Mouse (Mus musculus) urinary bladder, postnatal 25 days (tissue): ENCODE data around the gene Akt1.

Source experiments
- DNase-seq: peaks from one replicate; pipeline ENCODE4 v3.0.0; 2022; ENCODE audit warnings: low spot score

Gene Akt1

DNA sequence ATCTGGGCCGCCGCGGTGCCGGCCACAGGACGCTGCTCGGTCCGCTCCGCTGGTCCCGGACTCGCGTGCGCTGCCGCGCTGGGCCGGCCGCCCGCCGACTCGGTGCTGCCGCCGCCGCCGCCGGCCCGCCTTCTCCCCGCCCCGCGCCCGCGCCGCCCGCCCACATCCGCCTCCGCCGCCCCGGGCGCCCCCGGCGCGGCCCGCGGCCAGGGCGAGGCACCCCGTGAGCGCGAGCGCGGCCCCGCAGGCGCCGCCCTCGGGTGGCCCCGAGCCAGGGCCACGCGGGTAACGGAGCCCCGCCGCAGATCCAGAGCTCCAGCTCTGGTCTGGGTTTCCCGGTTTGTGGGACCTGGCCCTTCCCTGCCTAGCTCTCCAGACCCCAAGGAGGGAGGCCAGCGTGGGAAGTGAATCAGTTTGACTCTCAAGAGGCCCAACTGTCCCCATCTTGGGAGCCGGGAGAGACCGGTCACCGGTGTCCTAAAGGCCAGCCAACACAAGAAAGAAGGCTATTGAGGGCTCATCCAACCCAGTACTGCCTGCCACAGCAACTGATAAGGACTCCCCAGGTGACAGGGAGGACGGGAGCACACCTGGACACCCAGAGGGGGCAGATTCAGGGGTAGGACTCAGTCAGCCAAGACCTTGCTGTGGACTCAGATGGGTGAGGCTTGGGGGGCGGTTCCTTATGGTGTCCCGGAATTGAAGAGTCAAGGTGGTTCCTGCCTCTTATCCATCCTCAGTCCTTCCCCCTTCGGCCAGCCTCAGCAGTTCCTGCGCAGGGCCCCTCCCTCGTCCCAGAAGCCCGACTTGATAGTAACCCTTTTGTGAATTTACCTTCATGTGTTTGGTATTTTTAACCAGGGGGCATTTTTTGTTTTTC is at the start of gene Akt1:
TSS of gene Akt1 (minus strand) at position 753 of the 880 bp plus-strand sequence.
- DNase-seq = peak; percentile 64

DNA sequence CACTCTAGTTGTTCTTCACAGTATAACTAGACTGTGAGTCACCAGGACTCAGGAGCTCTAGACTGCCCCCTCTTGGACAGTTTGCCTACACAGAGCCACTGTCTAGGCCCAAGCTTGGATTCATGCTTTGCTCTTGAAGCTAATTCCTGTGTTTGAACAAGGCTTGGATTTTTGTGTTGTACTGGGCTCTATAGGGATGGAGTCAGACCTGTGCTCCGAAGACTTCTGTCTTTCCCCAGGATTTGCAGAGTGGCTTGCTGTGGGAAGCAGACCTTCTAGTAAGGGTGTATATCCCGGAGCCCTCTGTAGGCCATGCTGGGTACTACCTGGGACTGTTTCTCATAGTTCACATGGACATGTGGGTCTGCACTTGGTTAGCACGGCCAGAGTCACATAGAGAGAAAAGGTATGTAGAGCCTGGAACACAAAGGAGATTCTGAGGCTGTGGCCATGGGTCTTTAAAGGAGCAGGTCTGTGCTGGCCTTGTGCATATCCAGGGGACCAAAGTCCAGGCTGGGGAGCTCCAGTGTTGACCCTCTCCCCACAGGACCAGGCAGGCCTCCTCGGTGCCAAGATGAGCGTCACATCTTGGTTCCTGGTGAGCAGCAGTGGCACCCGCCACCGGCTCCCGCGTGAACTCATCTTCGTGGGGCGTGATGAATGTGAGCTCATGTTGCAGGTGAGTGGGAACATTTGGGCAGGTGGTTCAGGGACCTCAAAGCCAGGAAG is 49.6 kb upstream of the Akt1 start:
- peak; percentile 62 for DNase-seq

DNA sequence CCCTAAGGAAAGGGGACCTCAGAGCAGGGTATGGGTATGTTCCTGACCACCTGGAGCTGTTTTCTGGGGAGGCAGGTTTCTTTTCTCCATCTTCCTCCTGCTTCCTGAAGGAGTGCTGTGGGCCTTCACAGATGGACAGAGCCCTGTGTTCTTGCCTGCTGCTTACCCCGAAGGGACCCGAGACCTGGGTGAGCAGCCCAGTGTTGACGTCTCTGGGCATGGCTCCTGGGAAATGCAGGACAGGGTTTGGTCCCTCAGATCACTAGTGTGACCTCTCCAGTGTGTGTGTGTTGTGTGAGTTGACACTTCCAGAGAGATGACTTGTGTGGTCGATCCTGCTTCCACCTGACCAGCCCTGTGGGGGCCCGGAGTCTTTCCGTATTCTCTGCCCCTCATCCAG is 48.8 kb upstream of the Akt1 start:
- no peak for DNase-seq

DNA sequence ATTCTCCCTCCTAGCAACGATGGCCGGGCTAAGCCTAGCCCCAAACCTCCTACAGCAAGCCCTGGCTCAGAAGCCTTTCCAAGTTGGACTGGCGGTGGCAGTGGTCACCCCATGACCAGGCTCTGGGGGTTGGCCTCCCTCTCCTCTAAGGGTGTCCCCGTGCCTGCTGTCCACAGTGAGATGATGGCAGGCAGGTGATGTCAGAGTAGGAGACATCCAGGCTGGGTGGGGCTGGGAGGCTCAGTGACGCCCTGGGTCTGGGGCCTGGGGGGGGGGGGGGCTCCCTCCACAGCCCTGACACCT is 48.3 kb upstream of the Akt1 start:
- no peak for DNase-seq

DNA sequence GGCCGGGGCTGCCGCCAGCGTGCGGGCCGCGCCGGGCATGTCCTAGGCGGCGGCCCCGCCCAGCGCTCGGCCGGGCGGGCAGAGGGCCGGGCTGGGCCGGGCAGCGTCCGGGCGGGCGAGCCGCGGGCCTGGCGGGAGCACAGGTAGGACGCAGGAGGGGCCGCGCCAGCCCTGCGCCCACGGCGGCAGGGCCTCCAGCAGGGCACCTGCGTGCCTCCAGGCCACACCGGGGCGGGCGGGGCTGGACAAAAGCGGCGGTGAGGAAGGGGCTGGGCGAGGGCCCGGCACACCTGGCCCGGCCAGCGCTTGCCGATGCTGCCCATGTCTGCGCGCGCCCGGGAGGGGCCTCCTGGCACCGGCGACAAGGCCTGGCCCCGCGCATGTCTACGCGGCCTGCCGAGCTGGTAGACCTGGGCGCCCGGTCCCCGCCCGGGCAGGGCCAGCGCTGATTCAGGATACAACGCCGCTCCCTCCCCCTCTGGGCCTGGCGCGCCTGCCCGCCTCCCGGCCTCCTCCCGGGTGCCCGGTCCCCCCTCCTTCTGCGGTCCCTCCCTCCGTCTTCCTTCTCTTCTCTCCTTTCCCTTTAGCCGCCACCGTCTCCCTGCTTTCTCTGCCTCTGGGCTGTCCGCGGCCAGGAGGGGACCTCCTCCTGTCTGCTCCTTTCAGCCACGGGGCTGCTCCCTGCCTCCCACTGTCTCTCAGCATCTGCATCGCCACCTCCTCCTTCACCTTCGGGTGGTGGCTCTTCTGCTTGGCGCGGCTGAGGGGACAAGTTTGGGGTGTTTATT is 47.8 kb upstream of the Akt1 start:
- DNase-seq = peak; percentile 62

DNA sequence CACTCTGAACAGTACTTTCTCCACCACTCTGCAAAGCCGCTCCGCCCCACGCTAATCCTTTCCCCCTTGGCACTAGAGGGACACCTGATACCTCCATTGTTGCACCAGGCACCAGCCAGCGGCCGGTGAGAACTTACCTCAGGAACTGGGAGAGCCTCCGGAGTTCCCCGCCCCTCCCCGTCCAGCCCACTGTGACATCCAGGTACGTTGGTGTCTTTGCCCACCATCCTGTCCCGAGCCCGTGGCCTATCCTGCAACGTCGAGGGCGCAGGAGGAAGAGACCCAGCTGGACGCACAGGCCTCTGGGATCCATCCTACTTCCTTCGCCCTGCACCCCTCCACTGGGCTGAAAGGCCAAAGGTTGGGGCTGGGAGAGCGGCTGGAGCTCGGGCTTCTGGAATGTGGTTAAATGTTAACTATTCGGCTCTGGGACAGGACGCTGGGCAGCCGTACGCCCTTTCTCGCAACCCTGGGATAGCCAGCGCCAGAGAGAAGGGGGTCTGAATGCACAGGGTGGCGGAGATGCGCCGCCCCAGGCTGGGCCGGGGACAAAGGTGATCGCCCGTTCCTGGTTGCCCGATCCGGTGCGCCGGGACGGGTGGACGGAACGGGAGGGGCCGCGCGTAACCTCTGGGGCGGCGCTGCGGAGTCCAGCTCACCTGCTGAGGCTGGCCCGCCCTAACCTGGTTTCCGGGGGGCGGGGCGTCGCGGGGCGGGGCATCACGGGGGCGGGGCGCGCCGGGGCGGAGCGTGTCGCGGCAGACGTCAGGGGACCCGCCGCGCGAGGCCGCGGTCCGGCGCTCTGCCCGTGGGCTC is 46.9 kb upstream of the Akt1 start:
- DNase-seq = peak; percentile 65

DNA sequence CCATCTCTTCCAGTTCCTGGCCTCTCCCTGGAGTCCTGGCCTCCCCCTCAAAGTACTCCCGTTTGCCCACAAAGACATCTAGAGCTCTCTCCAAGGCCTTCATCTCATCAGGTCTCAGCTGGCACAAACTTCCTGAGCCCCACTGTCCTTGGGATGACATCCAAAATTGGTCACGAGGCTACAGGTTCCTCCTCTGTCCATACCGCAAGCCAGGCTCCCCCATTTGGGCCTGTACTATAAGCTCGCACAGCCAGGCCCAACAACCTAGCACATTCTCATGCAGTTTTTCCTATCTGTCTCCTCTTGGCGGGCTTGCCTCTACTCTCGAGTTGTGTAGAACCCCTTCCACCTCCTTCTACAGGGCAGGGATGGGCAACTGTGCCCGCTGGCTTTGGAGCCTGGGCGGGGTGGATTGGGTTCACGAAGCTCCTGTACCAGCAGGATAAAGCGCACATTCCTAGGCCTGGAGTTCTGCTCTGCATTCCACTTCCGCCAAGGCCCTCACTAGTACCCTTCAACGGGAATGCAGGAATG is 46.3 kb upstream of the Akt1 start:
- no peak for DNase-seq

DNA sequence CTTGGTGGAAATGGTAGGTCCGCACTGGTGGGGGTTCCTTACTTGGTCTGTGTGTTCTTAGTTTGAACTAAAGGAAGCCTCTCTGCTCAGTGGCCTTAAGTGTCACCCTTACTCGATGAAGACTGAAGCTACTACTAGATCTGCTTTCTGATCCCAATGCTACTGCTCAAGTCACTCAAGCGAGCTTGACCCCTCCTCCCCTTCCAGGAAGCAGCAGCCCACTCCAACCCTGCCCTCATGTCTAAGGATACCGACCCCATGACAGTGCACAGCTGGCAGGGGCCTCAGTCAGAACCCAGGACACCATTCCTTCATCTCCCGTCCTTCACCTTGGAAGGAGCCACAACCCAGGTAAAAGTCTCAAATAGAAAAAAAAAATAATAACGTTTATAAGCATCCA is 45.5 kb upstream of the Akt1 start, which contains the start of gene Cep170b:
TSS of gene Cep170b (plus strand) at position 240 of the 400 bp plus-strand sequence.
- DNase-seq = no peak

DNA sequence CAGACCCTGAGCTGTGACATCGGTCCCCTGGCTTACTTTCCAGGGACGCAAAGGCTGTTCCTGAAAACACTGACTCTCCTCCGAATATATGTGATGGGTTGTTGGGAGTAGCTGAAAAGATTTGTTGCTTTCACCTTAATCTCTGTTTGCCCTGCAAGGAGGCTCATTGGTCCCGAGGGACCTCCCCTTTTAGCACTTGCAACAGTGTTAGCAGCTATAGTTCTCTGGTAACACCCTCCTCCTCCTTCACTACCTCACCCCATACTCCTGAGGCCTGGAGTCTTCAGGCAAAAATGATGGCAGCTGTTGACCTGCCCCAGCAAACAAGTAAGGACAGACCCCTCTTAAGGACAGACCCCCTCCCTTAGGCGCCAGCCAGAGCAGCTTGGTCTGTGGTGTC is 44.3 kb upstream of the Akt1 start:
- DNase-seq = no peak

DNA sequence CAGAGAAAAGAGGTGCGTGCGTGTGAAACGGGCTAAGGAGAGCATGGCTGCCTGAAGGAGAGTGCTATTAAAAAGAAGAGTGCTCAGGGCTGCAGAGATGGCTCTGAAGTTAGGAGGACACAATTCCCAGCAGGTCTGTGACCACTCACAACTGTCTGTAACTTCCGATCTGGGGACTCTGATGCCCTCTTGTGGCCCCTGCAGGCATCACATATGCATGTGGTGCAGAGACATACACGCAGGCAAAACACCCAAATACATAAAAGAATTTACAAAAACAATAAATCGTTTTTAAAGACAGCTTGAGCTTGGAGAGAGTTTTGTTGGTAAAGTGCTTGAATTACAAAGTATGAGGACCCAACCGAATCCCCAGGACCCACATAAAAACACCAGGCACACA is 42.5 kb upstream of the Akt1 start:
- DNase-seq = no peak

DNA sequence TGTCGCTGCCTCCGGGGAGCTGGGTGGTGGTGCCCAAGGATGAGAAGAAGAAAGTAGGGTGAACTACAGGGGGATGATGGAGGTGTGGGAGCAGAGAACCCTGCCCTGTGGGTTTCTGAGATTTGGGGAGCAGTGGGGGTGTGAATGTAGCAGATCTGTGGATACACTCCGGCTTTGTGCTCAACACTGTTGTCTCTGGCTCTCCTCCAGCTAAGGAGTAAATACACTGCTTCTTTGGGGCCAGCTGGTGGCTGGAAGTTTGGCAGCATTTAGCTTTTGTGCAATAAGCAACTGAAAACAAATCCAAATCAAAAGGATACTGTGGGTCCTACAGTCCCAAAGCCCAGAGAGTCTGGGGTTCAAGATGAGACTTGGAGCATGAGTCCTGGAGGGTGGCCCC is 39.3 kb upstream of the Akt1 start:
- DNase-seq = no peak

DNA sequence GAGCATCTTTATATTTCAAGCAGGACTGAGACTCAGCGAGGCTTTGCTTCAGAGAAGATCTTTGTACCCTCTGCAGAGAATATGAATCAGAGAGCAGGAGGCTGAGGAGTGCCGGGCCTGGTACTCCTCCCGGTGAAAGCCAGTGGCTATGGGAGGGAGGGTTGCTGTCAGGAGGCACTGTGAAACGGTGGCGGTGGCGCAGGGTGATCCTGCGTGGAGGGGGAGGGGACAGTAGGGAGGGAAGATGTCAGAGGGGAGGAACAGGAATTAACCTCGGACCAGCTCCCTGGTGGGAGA is 32.8 kb upstream of the Akt1 start:
- DNase-seq = no peak

DNA sequence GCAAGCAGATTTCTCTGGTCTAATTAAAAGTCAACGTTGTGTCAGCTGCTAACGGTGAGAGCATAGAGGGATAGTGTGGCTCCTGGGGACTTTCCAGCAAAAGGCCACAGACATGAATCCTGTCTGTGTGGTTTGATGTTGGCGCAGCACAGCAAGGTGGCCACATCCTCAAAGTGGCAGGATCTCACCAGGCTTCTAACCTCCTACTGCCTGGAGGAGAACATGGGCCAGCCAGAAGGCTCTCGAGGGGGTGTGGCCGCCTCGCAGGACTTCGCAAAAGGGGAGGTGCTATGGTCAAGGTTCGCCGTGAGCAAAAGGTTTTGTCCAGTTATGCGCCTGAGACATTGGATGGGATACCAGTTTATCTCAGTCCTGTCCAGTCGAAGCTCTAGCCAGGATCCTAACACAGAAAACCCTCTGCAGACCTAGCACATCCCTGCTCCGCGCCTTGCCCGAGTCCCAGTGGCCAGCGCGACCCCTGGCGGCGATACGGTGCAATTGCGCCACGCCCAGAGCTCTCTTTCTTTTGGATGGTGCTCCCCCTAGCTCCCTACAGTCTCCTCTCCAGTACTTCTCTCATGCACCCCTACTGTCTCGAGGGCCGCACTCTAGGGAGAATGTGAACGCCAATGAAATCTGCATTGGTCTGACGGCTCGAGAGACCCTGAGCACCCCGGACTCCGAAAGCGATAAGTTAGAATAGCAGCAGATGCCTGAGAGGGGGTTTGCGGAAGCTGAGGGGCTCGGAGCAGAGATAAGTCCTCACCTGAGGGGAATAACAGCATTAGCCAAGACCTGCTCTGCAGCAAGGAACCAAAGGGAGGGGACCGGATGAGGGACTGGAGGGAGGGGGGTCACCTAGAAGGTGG is 32.3 kb upstream of the Akt1 start:
- DNase-seq = peak; percentile 94

DNA sequence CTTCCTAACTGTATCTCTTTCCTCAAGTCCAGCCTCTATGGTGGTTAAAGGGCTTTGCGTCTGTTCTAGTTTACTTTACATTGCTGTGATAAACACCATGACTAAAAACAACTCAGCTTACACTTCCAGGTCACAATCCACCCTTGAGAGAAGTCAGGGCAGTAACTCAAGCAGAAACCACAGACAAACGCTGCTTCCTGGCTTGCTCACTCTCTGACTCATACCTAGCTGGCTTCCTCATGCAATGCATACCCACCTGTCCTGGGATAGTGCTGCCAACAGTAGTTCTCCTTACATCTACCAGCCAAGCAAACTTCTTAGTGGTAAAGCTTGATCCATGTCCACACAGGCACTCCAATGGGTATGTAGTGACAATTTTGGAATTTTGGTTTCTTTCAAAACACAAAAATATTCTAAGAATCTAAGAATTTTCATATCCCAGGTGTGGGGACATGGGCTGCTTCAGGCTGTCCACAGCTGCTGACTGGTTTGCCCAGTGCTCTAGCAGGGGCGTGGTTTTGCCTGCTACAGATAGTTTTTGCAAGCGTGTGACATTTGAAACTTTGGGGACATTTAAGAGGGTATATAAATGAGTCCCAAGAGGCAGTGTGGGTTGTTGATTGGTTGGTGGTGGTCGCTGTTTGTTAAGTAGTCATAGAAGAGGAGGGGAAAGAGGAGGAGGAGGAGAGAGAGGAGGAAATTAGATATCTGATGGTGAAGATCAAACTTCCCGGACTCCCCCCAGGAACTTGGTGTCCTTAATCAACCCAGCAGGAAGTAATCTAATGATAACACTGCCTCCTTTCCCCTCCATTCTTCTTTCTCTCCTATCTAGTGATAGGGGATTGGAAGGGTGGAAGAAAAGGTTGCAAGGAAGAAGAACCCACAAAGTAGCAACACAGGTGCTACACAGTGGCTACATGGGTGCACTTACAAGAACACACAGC is 28.0 kb upstream of the Akt1 start:
- DNase-seq = no peak

DNA sequence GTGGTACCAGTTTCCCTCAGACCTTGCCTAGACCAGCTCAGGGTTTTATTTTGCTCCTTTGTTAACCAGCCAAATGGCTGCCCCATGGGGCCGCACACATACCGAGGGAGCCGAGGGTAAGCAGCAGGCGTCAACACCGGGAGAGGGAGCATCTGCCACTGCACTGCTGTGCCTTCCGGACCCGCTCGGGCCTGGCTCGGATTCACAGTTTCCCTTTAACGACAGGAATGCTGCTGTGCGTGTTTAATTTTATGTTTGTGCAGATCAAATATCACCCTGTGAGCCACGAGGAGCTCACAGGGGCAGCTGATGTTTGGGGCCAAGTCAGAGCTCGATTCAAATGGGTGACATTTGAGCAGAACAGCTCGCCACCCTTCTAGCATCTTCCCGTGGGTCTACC is 25.8 kb upstream of the Akt1 start:
- no peak for DNase-seq

DNA sequence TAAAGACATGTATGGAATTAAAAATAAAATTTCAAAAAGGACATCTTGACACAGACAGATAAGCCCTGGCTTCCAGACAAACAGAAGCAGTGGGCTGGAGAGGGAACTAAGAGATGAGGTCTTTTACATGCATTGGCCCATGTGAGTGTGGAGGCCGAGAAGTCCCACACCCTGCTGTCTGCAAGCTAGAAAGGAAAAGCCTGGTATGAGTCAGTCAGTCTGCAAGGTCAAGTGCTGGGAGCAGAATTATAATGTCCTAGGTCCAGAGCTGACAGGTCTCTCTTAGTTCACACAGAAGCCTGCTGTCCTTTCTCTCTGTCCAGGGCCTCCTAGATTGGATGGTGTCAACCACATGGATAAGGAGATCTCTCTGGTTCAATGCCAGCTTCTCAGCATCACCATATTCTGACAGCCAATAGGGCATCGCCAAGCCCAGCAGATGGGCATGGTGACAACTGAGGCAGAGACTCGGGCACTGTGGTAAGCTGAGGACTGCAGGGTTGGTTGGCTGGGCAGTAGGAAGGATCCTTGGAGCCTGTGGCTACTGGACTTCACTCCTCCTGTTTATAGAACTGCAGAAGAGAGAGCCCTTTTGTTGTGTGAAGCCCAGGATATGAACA is 22.2 kb upstream of the Akt1 start:
- DNase-seq = no peak

DNA sequence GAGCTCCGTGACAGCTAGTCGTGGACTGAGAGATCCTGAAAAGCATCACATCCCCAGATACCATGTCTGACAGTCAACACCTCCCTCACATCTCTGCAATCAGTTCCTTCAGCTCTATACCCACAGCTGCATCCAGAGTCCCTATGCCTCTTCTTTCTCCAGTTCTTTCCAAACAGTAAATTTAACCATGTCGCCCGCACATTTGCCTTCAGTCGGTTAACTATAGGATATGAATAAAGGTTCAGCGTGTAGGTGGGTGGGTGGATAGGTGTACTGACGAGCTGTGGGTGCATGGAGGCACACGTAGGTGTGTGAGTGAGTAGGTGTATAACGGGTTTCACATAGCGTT is 19.4 kb upstream of the Akt1 start:
- no peak for DNase-seq

DNA sequence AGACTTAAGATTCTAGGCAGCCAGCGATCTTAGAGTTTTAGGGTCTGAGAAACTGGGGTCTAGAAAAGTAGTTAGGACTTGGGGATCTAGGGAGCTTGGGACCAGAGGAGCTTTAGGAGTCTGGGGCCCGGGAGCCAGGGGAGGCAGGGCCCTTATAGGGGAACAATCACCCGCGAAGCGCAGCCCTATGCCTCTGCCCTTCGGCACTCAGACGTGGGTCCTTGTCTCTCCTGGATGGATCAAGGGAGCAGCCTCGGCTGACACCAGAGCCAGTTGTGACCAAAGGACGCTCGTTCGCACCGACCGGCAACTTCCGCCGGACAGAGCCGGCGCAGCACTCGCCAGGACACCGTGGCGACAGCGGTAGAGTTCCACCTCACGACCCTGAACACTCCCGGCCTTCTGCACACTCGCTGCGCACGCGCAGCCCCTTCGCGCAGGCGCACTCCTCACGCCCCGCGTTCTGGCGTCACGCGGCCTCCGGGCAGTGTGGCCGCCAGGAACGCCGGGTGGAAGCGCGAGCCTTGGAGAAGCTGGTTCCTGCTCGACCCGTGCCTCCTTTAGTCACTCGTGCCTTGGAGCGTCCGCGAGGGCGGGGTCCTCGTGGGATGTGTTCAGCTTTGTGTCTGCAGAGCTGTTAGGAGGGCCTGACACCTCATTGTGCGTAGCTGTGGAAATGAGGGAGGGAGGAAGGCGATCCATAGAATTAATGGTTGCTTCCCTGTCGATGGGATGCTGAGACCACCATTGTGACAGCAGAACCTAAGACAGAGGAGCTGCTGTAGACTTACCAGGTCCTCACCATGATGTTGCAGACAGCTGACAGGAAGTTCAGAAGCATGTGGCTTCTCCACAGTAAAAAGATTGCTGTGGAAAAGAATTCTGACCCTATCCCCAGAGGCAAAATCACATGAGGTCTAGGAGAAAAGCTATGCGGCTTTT is 18.8 kb upstream of the Akt1 start:
- DNase-seq = peak; percentile 95
